ENCODE assay signal across 9 mouse cellular contexts in genomic region chr1:131184253-131184955, GRCm38 (mm10). TPM values are rescaled to one million over a fixed set of nuclear protein-coding genes. Genes with fewer than 3 reads are reported as not detected.
DNase-seq lines count a peak whose midpoint lies in the region; ATAC-seq and TF ChIP-seq lines count a peak whose summit lies in the region.
"Had no signal": no experiment of that assay in that cellular context is flagged by ENCODE, and none has a peak within 500 bp of the region (broad histone marks: within the 10 kb centered on the region; RNA-seq: fewer than 3 reads in every experiment).

No protein-coding gene starts in this region.

- H3K36me3 ChIP-seq in midbrain, embryonic 11.5 days (ENCODE audit: control insufficient read depth, insufficient read depth, low read length), result no peaks in the 10 kb centered on the region; the same call in 1 of the 2 replicates
- H3K36me3 ChIP-seq in midbrain, embryonic 14.5 days (ENCODE audit: control insufficient read depth, insufficient read depth, low read length), result peaks cover 14% of the 10 kb centered on the region
- peaks cover 5% of the 10 kb centered on the region for H3K36me3 ChIP-seq in hindbrain, embryonic 12.5 days

- H3K9ac ChIP-seq in midbrain, embryonic 11.5 days (ENCODE audit: low read length), result no peak overlapping the region
- no peak overlapping the region for H3K9ac ChIP-seq in midbrain, embryonic 14.5 days (replicated peaks; ENCODE audit: low read length)
- no peak overlapping the region for H3K9ac ChIP-seq in hindbrain, embryonic 12.5 days
- H3K9ac ChIP-seq: hindbrain, embryonic 15.5 days had no signal

- TF ChIP-seq CTCF in layer of hippocampus, adult 2 months (conservative IDR thresholded peaks at IDR 0.05), result no peak

- DNase-seq in midbrain, embryonic 11.5 days (ENCODE audit: low spot score, missing footprints), result peak; percentile 81
- DNase-seq in midbrain, embryonic 14.5 days, result no peak
- DNase-seq in heart, postnatal 25 days (ENCODE audit: low spot score), result peak; percentile 35
- DNase-seq in natural killer cell, adult 2 months (ENCODE audit: low spot score in 2 of 2), result peak; percentile 39 to 51
- no peak for DNase-seq in layer of hippocampus, adult 11-12 months (ENCODE audit: low spot score)
- DNase-seq in layer of hippocampus, adult 2 months (ENCODE audit: low spot score in 2 of 2), result no peak

- no peak overlapping the region for H3K4me2 ChIP-seq in midbrain, embryonic 11.5 days
- H3K4me2 ChIP-seq in midbrain, embryonic 14.5 days (ENCODE audit: low read length), result no peak overlapping the region
- H3K4me2 ChIP-seq in hindbrain, embryonic 12.5 days (replicated peaks), result no peak overlapping the region
- H3K4me2 ChIP-seq: hindbrain, embryonic 15.5 days had no signal

- no peaks in the 10 kb centered on the region for H3K27me3 ChIP-seq in midbrain, embryonic 11.5 days (ENCODE audit: control insufficient read depth, insufficient read depth, low read length)
- no peaks in the 10 kb centered on the region for H3K27me3 ChIP-seq in midbrain, embryonic 14.5 days (ENCODE audit: control insufficient read depth, insufficient read depth, low read length)
- no peaks in the 10 kb centered on the region for H3K27me3 ChIP-seq in hindbrain, embryonic 12.5 days
- H3K27me3 ChIP-seq: hindbrain, embryonic 15.5 days had no signal

- no peaks in the 10 kb centered on the region for H3K9me3 ChIP-seq in midbrain, embryonic 11.5 days (ENCODE audit: control insufficient read depth, low read length)
- no peaks in the 10 kb centered on the region for H3K9me3 ChIP-seq in midbrain, embryonic 14.5 days (ENCODE audit: control insufficient read depth, low read length)
- H3K9me3 ChIP-seq in hindbrain, embryonic 12.5 days (replicated peaks), result no peaks in the 10 kb centered on the region
- H3K9me3 ChIP-seq: hindbrain, embryonic 15.5 days had no signal

- no peak overlapping the region for H3K4me3 ChIP-seq in midbrain, embryonic 11.5 days (ENCODE audit: low read depth, low read length)
- H3K4me3 ChIP-seq in midbrain, embryonic 14.5 days (replicated peaks; ENCODE audit: low read depth, low read length), result no peak overlapping the region
- H3K4me3 ChIP-seq in layer of hippocampus, adult 2 months, result no peak overlapping the region
- no peak overlapping the region for H3K4me3 ChIP-seq in hindbrain, embryonic 12.5 days
- H3K4me3 ChIP-seq: hindbrain, embryonic 15.5 days had no signal

- intact Hi-C loops in heart, postnatal 25 days (cut with DNase I), result no loop called here

- no peak overlapping the region for H3K27ac ChIP-seq in midbrain, embryonic 11.5 days (ENCODE audit: low read depth, low read length)
- no peak overlapping the region for H3K27ac ChIP-seq in midbrain, embryonic 14.5 days (replicated peaks; ENCODE audit: low read depth, low read length)
- H3K27ac ChIP-seq in layer of hippocampus, adult 2 months, result no peak overlapping the region
- no peak overlapping the region for H3K27ac ChIP-seq in hindbrain, embryonic 12.5 days
- H3K27ac ChIP-seq: hindbrain, embryonic 15.5 days had no signal

- no peaks in the 10 kb centered on the region for H3K4me1 ChIP-seq in midbrain, embryonic 11.5 days (ENCODE audit: control insufficient read depth, insufficient read depth, low read length)
- H3K4me1 ChIP-seq in midbrain, embryonic 14.5 days (ENCODE audit: control insufficient read depth, insufficient read depth, low read length), result no peaks in the 10 kb centered on the region
- no peaks in the 10 kb centered on the region for H3K4me1 ChIP-seq in hindbrain, embryonic 12.5 days
- H3K4me1 ChIP-seq: hindbrain, embryonic 15.5 days had no signal

- WGBS in midbrain, embryonic 11.5 days, result 83% methylated on average over 9 of the region's 9 CpGs
- WGBS in midbrain, embryonic 14.5 days, result 89% methylated on average over 9 of the region's 9 CpGs
- 91% methylated on average over 9 of the region's 9 CpGs for WGBS in hindbrain, embryonic 12.5 days

- no peak for ATAC-seq in midbrain, embryonic 11.5 days (ENCODE audit: low FRiP score)
- no peak for ATAC-seq in midbrain, embryonic 14.5 days (ENCODE audit: low FRiP score, low TSS enrichment)
- peak; percentile 53 for ATAC-seq in common myeloid progenitor, adult 5-6 weeks (replicated peaks; ENCODE audit: low read depth, poor library complexity, severe bottlenecking)
- ATAC-seq in hindbrain, embryonic 12.5 days (ENCODE audit: low FRiP score), result no peak

RNA-seq across cellular contexts. Expression of gene Eif2d, which starts 31.4 kb away (rescaled TPM):
- polyA plus RNA-seq in midbrain, embryonic 11.5 days (2014; fragmentation: Nextera tagmentation; extraction: Ambion mirVana), result 55.7 and 56.7 TPM in 2 replicates
- 47.3 and 54.8 TPM in 2 replicates for polyA plus RNA-seq in midbrain, embryonic 14.5 days (2014; fragmentation: Nextera tagmentation; extraction: Ambion mirVana)
- 28.7 and 32.8 TPM in 2 replicates for total RNA-seq in common myeloid progenitor, adult 5-6 weeks (2017)
- total RNA-seq in heart, postnatal 25 days (2021), result 10 to 100 TPM; 36.5 to 36.6 TPM
- 10 to 100 TPM; 41.2 to 48.6 TPM for total RNA-seq in layer of hippocampus, adult 2 months (2021)
- polyA plus RNA-seq in hindbrain, embryonic 12.5 days (2016; fragmentation: Nextera tagmentation; extraction: Ambion mirVana), result 53.1 and 55.5 TPM in 2 replicates

RNA-seq across cellular contexts. Expression of gene Dyrk3, which starts 46.3 kb away (rescaled TPM):
- polyA plus RNA-seq in midbrain, embryonic 11.5 days (2014; fragmentation: Nextera tagmentation; extraction: Ambion mirVana), result 17.2 and 23.4 TPM in 2 replicates
- polyA plus RNA-seq in midbrain, embryonic 14.5 days (2014; fragmentation: Nextera tagmentation; extraction: Ambion mirVana), result 14.8 and 18.7 TPM in 2 replicates
- total RNA-seq in common myeloid progenitor, adult 5-6 weeks (2017), result 10.3 and 11.4 TPM in 2 replicates
- under 1 TPM; 0.25 to 0.29 TPM for total RNA-seq in heart, postnatal 25 days (2021)
- total RNA-seq in layer of hippocampus, adult 2 months (2021), result 10 to 100 TPM; 19.2 to 21.7 TPM
- 14.1 and 14.3 TPM in 2 replicates for polyA plus RNA-seq in hindbrain, embryonic 12.5 days (2016; fragmentation: Nextera tagmentation; extraction: Ambion mirVana)

Comparison
In these comparisons a context has a peak if more than half of its experiments do, and no peak if none do; other contexts are left out.
1. DNase-seq: peak in midbrain, embryonic 11.5 days (single experiment), heart, postnatal 25 days (single experiment) and natural killer cell, adult 2 months (2 of 2); none in midbrain, embryonic 14.5 days (single experiment), layer of hippocampus, adult 11-12 months (single experiment) and layer of hippocampus, adult 2 months (0 of 2).